Mouse (Mus musculus) limb, embryonic 12.5 days (tissue): Measurements from ENCODE around the gene Ces1c. TPM values are rescaled to one million over a fixed set of nuclear protein-coding genes. Genes with fewer than 3 reads are reported as not detected.

Experiments
- polyA plus RNA-seq: library from polyadenylated mRNA; unstranded; fragments of >200 nt; fragmentation: Nextera tagmentation; extraction: Ambion mirVana; gene quantifications from 2 replicates; pipeline ENCODE4 v1.2.1, GENCODE M21; 2016

The Ces1c gene
- polyA plus RNA-seq, 1 experiment from 2014 or later = not detected

Other genes with a start within 250 kb of the Ces1c start
- 0.86 and 1.2 TPM in 2 replicates for gene Capns2, start 229.9 kb downstream of the Ces1c start, polyA plus RNA-seq
- gene Slc6a2, start 171.2 kb downstream of the Ces1c start, polyA plus RNA-seq = 0.04 and 0.09 TPM in 2 replicates
- gene Ces1a, start 83.1 kb downstream of the Ces1c start, polyA plus RNA-seq = not detected in 2 replicates
- gene Ces1b, start 51.3 kb downstream of the Ces1c start, polyA plus RNA-seq = not detected in 2 replicates
- gene Ces1d, start 66.6 kb upstream of the Ces1c start, polyA plus RNA-seq = 0.14 TPM in 1 of 2 replicates, not detected in the other
- gene Ces1e, start 98.3 kb upstream of the Ces1c start, polyA plus RNA-seq = not detected in 2 replicates
- 0.35 TPM in 1 of 2 replicates, not detected in the other for gene Ces1f, start 148.5 kb upstream of the Ces1c start, polyA plus RNA-seq
- gene Ces1g, start 206.0 kb upstream of the Ces1c start, polyA plus RNA-seq = not detected in 2 replicates
- gene Ces1h, start 248.4 kb upstream of the Ces1c start, polyA plus RNA-seq = not detected in 2 replicates